Mouse (Mus musculus): ENCODE results near the gene Dst.

Dst gene

DNA sequence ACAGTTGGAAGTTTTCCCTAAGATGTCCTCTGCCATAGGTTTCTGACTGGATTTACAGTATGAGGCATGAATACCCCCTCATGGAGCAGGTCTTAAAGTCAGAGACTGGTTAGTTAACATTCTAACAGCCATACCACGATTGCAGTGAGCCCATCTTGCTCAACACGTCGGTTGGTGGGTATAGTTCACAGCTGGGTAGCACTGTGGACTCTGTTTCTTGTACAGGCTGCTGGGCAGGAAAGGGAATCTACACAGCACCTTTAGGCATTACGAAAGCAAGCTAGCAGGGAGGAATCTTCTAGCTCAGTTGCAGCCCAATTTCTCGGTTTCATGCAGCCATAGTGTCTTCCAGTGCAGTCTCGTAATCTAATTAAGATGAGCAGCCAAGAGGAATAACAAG is 69.8 kb downstream of the Dst start:
- DNase-seq (ENCODE audit: low spot score), result no peak

DNA sequence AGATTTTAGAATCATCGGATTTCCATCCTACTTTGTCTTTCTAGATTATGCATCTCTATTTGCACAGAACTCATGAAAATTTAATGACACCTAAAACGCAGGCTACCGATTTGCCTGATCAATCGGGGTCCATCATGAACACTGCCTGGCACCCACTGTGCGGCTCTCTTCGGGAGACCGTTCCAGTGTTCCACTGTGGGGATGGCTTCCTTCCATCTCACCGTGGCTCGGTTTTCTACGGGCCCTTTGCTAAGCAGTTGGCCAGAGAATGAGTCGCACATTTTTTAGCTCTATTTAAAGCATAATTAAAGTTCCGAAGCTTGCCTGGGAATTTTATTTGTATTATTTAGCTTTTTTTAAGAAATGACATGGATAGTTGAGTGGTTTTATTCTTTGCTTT is 72.4 kb downstream of the Dst start:
- DNase-seq (ENCODE audit: low spot score), result no peak

GRCm38 (mm10) chr1:33989643-33990042 is 81.6 kb downstream of the Dst start:
- DNase-seq (ENCODE audit: low spot score), result no peak

DNA sequence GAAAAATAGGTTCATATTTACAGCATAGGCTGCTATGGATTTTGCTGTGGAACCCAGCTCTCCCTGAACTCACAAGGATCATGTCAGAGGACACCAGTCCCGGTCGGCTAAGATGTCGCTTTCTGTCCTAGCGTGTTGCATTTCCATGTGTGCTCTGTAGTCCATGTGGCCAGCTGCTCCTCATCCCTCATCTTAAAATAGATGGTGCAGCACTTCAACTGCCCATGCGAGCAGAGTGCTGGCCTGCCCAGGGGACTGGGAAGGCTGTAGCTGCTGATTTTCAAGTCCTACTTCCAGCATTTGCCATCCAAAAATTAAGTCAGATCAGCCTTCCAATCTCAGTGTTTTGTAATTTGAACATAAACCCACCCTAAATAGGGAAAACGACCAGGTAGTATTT is 83.0 kb downstream of the Dst start:
- DNase-seq (ENCODE audit: low spot score), result no peak

DNA sequence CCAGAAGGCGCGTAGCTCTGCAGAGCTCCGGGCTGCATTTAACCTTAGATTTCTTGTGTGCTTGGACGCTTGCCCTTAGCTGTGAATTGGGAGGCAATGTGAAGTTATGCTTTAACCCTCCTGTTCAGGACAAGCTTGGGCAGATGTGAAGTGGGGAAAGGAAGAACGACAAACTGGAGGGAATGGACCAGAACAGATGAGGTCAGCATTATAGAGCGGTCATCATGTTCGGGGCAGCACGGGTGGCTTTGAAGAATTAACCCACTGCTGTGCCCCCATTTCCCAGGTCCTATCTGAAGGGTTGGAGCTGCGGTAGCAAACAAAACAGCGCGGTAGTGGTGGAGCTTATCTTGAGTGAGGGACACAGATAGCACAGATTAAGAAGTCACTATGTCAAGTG is 84.8 kb downstream of the Dst start:
- no peak for DNase-seq (ENCODE audit: low spot score)

- DNase-seq (ENCODE audit: low spot score), result no peak
These were observed 86.2 kb downstream of the Dst start for GRCm38 (mm10) chr1:33994201-33994600.

DNA sequence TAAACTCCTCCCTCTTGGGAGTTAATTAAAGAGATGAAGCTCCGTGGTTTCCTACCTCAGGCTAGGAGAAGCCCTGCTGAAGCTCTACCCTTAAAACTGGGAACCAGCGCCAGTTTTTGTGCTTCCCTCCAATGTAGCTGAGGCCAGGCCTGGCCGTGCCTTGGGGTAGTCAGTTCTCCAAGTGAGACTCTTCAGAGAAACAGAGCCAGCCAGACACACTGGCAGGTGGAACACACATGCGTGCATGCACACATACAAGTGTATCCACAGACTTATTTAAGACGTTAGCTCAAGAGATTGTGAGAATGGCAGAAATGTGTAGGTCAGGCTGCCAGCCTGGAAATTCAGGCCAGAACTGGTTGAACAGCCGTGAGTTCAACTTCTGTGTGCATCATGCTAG is 87.4 kb downstream of the Dst start:
- no peak for DNase-seq (ENCODE audit: low spot score)

GRCm38 (mm10) chr1:33996105-33996887 is 88.3 kb downstream of the Dst start:
- no peak for DNase-seq (ENCODE audit: low spot score)

- no peak for DNase-seq (ENCODE audit: low spot score)
These were observed 94.3 kb downstream of the Dst start for GRCm38 (mm10) chr1:34002321-34002720.

DNA sequence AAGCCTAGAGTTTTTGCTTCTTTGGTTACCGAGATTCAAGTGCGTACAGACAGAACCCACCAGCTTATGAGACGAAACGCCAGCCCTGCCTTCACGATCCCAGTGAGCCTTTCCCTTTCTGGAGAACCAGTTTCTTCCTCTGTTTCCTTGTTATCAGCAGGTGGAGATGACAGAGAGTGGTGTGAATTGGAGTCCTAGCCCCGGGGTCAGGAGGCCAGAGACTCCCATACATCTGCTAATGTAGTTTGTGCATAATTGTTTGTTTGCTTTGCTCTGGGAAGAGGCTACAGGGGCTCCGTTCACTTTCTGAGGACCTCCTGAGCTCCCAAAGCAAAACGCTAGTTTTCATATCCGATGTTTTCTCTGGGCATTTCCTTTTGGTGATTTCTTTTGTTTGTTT is 94.9 kb downstream of the Dst start:
- no peak for DNase-seq (ENCODE audit: low spot score)

GRCm38 (mm10) chr1:34005238-34005725 is 97.3 kb downstream of the Dst start:
- no peak for DNase-seq (ENCODE audit: low spot score)

GRCm38 (mm10) chr1:34005726-34006638 is 98.0 kb downstream of the Dst start:
- DNase-seq (ENCODE audit: low spot score), result peak; percentile 76

DNA sequence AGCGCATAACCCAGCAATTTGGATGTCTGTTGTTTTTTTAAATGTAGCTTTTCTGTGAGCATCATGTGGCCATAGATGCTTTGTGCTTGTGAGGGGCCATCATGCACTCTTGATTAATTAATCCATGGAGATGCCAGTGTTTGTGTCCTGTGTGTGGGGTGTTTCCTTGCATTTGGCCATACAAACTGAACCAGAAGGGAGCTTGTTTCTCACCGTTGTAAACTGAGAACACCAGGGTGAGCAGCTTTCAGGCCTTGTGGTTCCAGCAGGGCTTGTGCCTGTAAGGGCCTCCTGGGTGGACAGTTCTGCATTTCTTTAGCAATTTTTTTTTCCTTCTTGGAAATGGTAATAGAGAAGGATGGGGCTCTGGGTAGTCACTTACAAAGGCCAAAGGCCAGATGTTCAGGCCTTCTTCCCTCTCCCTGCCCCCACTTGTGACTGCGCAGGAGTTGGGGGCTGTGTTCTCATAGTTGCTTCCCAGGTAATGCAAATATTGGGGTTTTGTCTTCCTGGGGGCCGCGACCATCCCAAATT is 98.9 kb downstream of the Dst start:
- DNase-seq (ENCODE audit: low spot score), result no peak

- DNase-seq (ENCODE audit: low spot score), result no peak
These were observed 99.4 kb downstream of the Dst start for GRCm38 (mm10) chr1:34007379-34007778.

DNA sequence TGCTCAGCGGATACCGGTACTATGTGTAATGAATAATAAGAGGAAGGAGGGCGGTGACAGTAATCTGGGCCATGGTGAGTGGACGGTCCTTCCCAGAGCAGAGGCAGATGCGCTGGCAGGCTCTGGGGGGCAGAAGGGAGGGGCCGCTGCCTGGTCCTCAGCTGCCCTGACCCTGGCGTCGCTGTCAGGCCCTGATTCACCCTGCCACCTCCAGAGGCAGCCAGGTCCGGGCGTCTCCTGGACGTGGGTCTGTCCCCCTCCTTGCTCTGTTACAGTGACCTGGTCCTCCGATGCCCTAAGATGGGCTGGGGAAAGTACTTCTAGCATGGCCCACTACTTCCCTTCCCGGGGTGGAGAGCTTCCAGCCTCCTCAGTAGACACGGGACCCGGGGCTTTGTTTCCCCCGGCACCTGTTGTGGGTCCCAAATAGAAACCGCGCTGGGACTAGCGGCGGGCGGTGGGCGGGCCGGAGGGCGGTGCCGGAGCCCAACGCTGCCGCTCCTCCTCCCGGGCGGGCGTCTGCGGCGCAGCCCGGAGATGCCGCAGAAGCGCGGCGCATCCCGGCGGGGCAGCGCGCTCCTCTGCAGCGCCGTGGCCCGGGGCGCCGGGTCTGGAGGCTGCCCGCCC is 103.1 kb downstream of the Dst start:
- peak; percentile 65 for DNase-seq (ENCODE audit: low spot score)

GRCm38 (mm10) chr1:34011821-34012271 is 103.8 kb downstream of the Dst start:
- DNase-seq (ENCODE audit: low spot score), result no peak

GRCm38 (mm10) chr1:34013490-34013889 is 105.5 kb downstream of the Dst start:
- no peak for DNase-seq (ENCODE audit: low spot score)

GRCm38 (mm10) chr1:34016780-34017179 is 108.8 kb downstream of the Dst start:
- no peak for DNase-seq (ENCODE audit: low spot score)

DNA sequence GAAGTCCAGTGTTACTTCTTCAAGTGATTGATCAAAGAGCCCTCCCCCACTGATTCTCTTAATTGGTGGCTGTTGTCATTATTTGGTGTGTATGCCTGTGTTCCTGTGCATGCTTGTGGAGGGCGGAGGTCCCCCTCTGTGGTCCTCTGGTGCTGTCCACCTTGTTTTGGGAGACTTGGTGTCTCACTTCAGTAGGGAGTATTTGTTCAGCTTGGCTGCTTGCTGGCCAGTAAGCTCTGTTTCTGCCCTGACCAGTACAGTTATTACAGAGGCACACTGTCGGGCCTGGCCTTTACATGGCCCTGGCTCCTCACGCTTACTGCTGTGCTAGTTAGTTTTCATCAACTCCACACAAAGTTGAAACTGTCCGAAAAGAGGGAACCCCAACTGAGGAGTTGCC is 109.3 kb downstream of the Dst start:
- DNase-seq (ENCODE audit: low spot score), result no peak

- DNase-seq (ENCODE audit: low spot score), result no peak
These were observed 112.6 kb downstream of the Dst start for GRCm38 (mm10) chr1:34020599-34020998.

GRCm38 (mm10) chr1:34021574-34021973 is 113.5 kb downstream of the Dst start:
- no peak for DNase-seq (ENCODE audit: low spot score)

DNA sequence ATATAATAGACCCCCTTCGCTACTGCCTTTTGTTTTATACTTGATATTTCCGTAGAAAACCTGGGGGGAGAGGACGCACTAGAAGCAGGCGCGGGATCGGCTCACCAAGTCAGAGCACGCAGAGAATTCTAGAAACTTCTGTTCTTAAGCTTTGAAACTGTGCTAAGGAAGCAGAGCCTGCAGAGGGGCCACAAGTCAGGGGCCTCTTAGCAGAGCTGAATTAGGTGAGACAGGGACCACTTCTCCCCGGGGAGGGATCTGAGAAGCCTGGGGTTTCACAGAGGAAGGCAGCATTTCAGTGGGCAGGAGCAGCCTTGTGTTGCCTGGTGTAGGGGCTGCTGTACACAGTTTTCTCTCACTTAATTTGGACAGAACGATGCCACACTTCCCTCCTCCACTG is 115.1 kb downstream of the Dst start:
- no peak for DNase-seq (ENCODE audit: low spot score)
